Mouse (Mus musculus) midbrain, embryonic 14.5 days (tissue): ENCODE measurements at regions not wholly inside any gene's neighbourhood (a gene's known extent, or its start where the extent isn't known, plus 50 kb on each side); places are given as distances from the start of the nearest gene placed in this dataset.

ENCODE experiments used
- ATAC-seq: fragments of 200-750 bp; cut with Nextera tagmentation; 2 replicates; pipeline ENCODE4 v1.8.0; 2017; ENCODE audit warnings: moderate number of reproducible peaks, moderate library complexity; ENCODE audit not compliant: low FRiP score, low TSS enrichment
- DNase-seq: peaks from one replicate; pipeline ENCODE4 v3.0.0-alpha.2; 2015
- H3K27ac ChIP-seq: fragments of 300-500 bp; sonication (generic); replicated peaks from 2 replicates; pipeline ENCODE4 v1.5.1; 2014; ENCODE audit warnings: mild to moderate bottlenecking, low read depth, low read length, moderate library complexity
- H3K27me3 ChIP-seq: fragments of 300-500 bp; sonication (generic); 2 replicates; pipeline ENCODE4 v1.6.1; 2014; ENCODE audit warnings: low read length, control low read depth, mixed read lengths; ENCODE audit not compliant: control insufficient read depth, insufficient read depth
- H3K36me3 ChIP-seq: fragments of 300-500 bp; sonication (generic); 2 replicates; pipeline ENCODE4 v1.6.1; 2014; ENCODE audit warnings: low read length, control low read depth; ENCODE audit not compliant: control insufficient read depth, insufficient read depth
- H3K4me1 ChIP-seq: fragments of 300-500 bp; sonication (generic); 2 replicates; pipeline ENCODE4 v1.6.1; 2014; ENCODE audit warnings: mild to moderate bottlenecking, antibody characterized with exemption, low read length, control low read depth; ENCODE audit not compliant: control insufficient read depth, insufficient read depth
- H3K4me2 ChIP-seq: fragments of 300-500 bp; sonication (generic); 2 replicates; pipeline ENCODE4 v1.6.1; 2014; ENCODE audit warnings: mild to moderate bottlenecking, low read length, moderate library complexity
- H3K4me3 ChIP-seq: fragments of 300-500 bp; sonication (generic); replicated peaks from 2 replicates; pipeline ENCODE4 v1.5.1; 2014; ENCODE audit warnings: low read depth, low read length
- H3K9ac ChIP-seq: fragments of 300-500 bp; sonication (generic); replicated peaks from 2 replicates; pipeline ENCODE4 v1.6.1; 2014; ENCODE audit warnings: mild to moderate bottlenecking, low read length, moderate library complexity
- H3K9me3 ChIP-seq: fragments of 300-500 bp; sonication (generic); 2 replicates; pipeline ENCODE4 v1.6.1; 2016; ENCODE audit warnings: low read length, control low read depth, mixed read lengths; ENCODE audit not compliant: control insufficient read depth
- WGBS: fragments of 180-500 bp; shearing (Covaris S2); extraction: QIAGEN DNeasy Blood & Tissue Kit; methylation state at CpG from one replicate; pipeline ENCODE4 v1.1.7; 2014; 5-methylcytosine and 5-hydroxymethylcytosine counted together

DNA sequence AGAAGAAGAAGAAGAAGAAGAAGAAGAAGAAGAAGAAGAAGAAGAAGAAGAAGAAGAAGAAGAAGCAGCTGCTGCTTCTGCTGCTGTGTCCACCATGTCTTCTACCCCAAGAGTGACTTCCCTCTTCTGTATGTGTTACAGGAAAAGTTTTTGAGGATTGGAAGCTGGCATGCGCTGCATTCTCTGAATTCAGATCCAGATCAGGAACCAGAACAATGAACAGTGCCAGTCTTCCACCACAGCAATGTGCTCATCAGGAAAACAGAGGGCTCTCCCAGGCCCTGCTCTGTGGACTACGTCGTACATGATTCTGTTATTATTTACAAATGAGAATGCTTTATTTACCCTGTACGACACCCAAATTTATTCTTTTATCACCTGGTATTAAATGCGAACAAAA is 181.8 kb upstream of the Otx2 start:
- 0 out of 2 replicates have a peak overlapping the region, but pooled peaks have one; percentile 28 for H3K27ac ChIP-seq
- H3K4me1 ChIP-seq = peaks cover 23% of the 10 kb centered on the region
- H3K9ac ChIP-seq = no peak overlapping the region
- WGBS = 66% methylated on average over 5 of the region's 5 CpGs
- no peaks in the 10 kb centered on the region for H3K27me3 ChIP-seq
- H3K4me3 ChIP-seq = no peak overlapping the region
- H3K36me3 ChIP-seq = no peaks in the 10 kb centered on the region
- H3K9me3 ChIP-seq = no peaks in the 10 kb centered on the region
- H3K4me2 ChIP-seq = no peak overlapping the region
- no peak for ATAC-seq
- DNase-seq = no peak

DNA sequence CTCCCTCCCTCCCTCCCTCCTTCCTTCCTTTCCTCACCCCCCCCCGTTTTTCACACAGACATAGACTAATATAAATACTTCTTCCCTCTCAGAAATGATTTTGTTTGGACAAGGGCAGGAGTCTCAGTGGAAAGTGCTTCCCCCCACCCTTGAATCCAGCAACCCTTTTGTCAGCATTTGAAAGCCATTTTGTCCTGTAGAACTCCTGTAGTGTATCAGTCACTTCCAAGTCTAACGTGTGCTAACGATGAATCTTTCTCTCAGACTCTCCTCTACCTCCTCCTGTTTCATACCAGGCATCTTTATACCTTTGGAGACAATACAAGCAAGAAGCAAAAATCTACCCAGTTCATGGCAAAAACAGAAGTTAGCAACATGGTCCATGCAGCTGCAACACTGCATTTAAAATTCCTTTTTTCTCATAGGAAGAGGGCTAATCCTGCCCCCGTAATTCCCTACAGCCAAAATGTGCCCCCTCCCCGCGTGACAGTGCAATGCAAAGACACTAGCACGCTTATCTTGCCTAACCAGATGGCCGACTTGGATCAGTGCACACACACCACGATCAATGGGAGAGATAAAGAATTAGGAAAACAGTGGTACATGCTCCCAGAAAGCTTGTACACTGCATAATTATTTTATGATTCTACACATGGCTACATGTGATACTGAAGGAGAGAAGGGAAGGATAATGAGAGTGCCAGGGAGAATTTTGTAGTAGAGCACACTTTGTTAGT is 180.7 kb upstream of the Otx2 start:
- Histone ChIP-seq H3K4me3 (no peak overlapping the region), H3K4me2 (peak overlapping the region; percentile 22; the same call in 1 of the 2 replicates), H3K4me1 (peaks cover 23% of the 10 kb centered on the region), H3K36me3 (no peaks in the 10 kb centered on the region), H3K27me3 (no peaks in the 10 kb centered on the region), H3K9ac (no peak overlapping the region), H3K9me3 (no peaks in the 10 kb centered on the region), H3K27ac (peak overlapping the region; percentile 83)
- peak; percentile 83 for ATAC-seq
- peak; percentile 80 for DNase-seq
- WGBS = 12% methylated on average over 9 of the region's 9 CpGs

DNA sequence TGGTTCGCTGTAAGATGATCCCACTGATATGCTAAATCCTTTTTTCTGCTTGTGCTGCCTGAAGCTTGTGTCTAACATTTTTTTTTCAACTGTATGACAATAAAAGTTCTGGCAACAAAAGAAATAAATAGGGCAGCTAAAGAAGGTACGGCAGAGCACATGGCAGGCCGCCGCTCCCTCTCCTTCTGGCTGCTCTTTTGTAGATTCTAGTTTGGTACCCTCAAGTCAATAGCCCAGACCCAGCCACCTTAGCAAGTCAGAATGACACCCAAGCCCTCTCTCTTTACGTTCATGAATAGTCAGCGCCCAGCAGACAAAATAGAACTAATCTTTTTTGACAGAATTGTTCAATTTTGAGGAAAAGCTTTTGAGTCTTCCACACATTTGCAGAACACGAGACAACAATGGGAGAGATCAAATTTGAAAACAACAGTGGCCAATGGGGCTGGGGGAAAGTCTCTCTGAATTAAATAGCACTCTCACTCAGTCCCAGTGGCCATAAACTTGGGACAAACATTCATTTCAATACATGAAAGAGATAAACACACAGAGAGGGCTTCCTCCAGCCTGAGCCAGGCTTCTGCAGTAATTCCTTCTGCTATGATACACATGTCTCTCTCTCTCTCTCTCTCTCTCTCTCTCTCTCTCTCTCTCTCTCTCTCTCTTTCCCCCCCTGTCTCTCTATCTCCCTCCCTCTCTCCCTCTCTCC is 180.0 kb upstream of the Otx2 start:
- DNase-seq = peak; percentile 67
- Histone ChIP-seq H3K27ac (peak overlapping the region; percentile 83), H3K9me3 (no peaks in the 10 kb centered on the region), H3K4me1 (peaks cover 23% of the 10 kb centered on the region), H3K27me3 (no peaks in the 10 kb centered on the region), H3K9ac (no peak overlapping the region), H3K36me3 (no peaks in the 10 kb centered on the region), H3K4me2 (peak overlapping the region; percentile 55), H3K4me3 (no peak overlapping the region)
- WGBS = 4% methylated on average over 7 of the region's 7 CpGs
- peak; percentile 82 for ATAC-seq

DNA sequence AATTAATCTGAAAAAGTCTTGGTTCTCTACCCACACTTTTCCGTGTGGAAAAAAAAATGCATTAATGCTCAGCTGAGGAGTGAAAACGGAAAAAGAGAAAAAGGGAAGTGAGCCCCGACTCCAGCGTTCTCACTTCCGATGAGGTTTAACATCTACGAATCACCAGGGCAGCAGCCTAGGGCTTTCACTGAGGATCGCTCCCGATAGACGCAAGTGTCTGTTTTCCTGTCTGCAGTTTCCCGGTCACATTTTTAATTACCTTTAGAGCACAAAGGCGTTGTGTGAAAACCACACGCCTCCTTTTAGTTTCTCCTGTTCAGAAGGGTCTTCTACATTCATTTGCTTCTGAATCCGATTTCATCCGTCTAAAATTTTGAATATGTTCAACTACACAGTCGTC is 179.2 kb upstream of the Otx2 start:
- Histone ChIP-seq H3K9me3 (no peaks in the 10 kb centered on the region), H3K4me2 (peak overlapping the region; percentile 55), H3K4me3 (peak overlapping the region; percentile 22; the same call in 1 of the 2 replicates), H3K27ac (peak overlapping the region; percentile 83), H3K9ac (peak overlapping the region; percentile 40; the same call in 1 of the 2 replicates), H3K27me3 (no peaks in the 10 kb centered on the region), H3K36me3 (no peaks in the 10 kb centered on the region), H3K4me1 (peaks cover 26% of the 10 kb centered on the region)
- DNase-seq = peak; percentile 67
- no peak for ATAC-seq
- WGBS = 2% methylated on average over 15 of the region's 15 CpGs

DNA sequence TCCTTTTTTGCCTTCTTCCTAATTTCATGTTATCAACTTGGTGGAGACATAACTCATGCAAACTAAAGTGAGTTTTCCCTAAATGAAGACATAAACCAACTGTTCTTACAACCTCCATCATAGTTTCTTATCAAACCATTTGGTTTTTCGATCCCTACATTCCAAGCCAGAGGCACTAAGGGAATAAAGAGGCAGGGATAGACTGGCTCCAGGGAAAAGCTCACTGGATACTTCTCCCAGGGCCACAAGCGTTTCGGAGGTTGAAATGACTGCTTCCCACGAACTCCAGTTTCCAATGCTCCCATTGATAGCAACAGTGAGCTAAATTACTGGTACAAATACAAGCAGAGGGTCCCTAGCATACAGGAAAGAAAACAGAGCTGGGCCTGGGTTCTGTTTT is 178.4 kb upstream of the Otx2 start:
- peak overlapping the region; percentile 55 for H3K4me2 ChIP-seq
- no peaks in the 10 kb centered on the region for H3K27me3 ChIP-seq
- H3K27ac ChIP-seq = peak overlapping the region; percentile 28; the same call in 1 of the 2 replicates
- peak; percentile 26 for DNase-seq
- H3K36me3 ChIP-seq = no peaks in the 10 kb centered on the region
- H3K9me3 ChIP-seq = no peaks in the 10 kb centered on the region
- 34% methylated on average over 4 of the region's 4 CpGs for WGBS
- no peak overlapping the region for H3K4me3 ChIP-seq
- H3K9ac ChIP-seq = no peak overlapping the region
- H3K4me1 ChIP-seq = peaks cover 26% of the 10 kb centered on the region
- ATAC-seq = no peak

DNA sequence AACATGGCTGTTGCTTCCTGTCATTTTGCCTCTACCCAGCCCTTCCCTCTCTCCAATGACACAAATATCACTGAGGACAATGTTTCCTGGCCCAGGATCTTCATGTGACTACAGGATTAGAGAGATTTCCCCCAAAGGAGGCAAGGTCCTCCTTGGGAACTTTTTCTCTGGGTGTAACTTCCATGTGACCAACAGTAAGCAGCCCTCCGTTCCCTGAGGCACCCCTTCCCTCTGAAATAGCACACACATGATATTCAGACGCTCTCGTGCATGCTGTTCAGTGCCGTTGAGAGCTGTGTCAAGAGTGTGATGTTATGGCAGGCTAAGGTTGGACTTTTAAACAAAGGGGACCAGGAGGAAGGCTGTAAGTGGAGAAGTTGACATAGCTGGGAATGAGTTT is 169.2 kb upstream of the Otx2 start:
- Histone ChIP-seq H3K4me1 (0 out of 2 replicates have a peak, but pooled peaks cover under 1% of the 10 kb centered on the region), H3K4me3 (no peak overlapping the region), H3K27me3 (no peaks in the 10 kb centered on the region), H3K36me3 (no peaks in the 10 kb centered on the region), H3K27ac (no peak overlapping the region), H3K9ac (no peak overlapping the region), H3K4me2 (no peak overlapping the region), H3K9me3 (no peaks in the 10 kb centered on the region)
- DNase-seq = no peak
- WGBS = 88% methylated on average over 4 of the region's 4 CpGs
- ATAC-seq = no peak

DNA sequence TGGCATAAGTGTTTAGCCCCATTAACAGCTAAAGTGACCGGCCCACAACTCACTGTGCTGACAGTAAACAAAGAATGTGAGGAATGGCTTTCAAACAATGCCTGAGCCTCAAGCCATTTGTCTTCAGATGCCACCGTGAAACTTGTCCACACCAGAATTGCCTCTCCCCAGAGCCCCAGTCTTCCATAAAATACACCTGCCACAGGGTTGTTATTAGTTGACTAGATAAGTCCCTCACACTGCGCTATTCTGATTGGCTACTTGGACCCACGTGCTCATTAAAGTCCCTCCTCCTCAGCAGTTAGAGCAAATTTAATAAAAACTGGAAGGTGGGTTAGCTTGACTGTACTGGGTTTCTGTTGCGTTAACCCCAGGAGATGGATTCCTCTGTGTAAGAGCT is 167.7 kb upstream of the Otx2 start:
- Histone ChIP-seq H3K36me3 (no peaks in the 10 kb centered on the region), H3K27ac (no peak overlapping the region), H3K4me3 (no peak overlapping the region), H3K4me2 (no peak overlapping the region), H3K27me3 (no peaks in the 10 kb centered on the region), H3K9me3 (no peaks in the 10 kb centered on the region), H3K4me1 (no peaks in the 10 kb centered on the region), H3K9ac (no peak overlapping the region)
- ATAC-seq (no peak), DNase-seq (no peak)
- WGBS = 64% methylated on average over 5 of the region's 5 CpGs

DNA sequence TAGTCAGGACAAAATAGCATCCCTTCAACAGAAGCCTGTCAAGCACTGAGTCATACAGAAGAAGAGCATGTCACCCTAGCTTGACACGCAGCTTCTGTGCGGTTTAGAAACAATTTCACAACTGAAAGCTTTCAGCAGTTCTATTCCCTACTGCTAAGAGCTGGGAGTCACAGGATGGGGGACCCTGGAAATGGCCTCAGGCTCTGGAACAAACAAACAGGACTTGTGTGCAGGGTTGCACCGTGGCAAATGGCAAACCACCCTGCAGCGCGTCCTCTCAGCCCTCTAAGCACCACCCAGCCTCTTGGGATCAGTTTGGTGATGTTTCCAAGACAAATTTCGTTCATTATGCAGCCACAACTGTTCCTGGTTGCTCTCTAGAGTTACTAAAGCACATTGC is 163.6 kb upstream of the Otx2 start:
- H3K9ac ChIP-seq = no peak overlapping the region
- H3K9me3 ChIP-seq = no peaks in the 10 kb centered on the region
- 58% methylated on average over 6 of the region's 6 CpGs for WGBS
- H3K4me3 ChIP-seq = no peak overlapping the region
- no peaks in the 10 kb centered on the region for H3K36me3 ChIP-seq
- H3K27ac ChIP-seq = no peak overlapping the region
- no peak for DNase-seq
- H3K4me2 ChIP-seq = no peak overlapping the region
- no peak for ATAC-seq
- 0 out of 2 replicates have a peak, but pooled peaks cover 2% of the 10 kb centered on the region for H3K4me1 ChIP-seq
- no peaks in the 10 kb centered on the region for H3K27me3 ChIP-seq
